Mouse (Mus musculus) hindbrain, embryonic 12.5 days (tissue): ENCODE measurements at regions not wholly inside any gene's neighbourhood (a gene's known extent, or its start where the extent isn't known, plus 50 kb on each side); places are given as distances from the start of the nearest gene placed in this dataset.
A peak's percentile ranks its signal among the peaks of the same experiment; 100 is the strongest.

Experiments
- ATAC-seq: fragments of 200-750 bp; cut with Nextera tagmentation; 2 replicates; pipeline ENCODE4 v1.8.0; 2017; ENCODE audit warnings: moderate TSS enrichment; ENCODE audit not compliant: low FRiP score
- H3K27ac ChIP-seq: fragments of 300-500 bp; sonication (generic); 2 replicates; pipeline ENCODE4 v1.5.1; 2016; ENCODE audit warnings: mild to moderate bottlenecking
- H3K27me3 ChIP-seq: fragments of 300-500 bp; sonication (generic); 2 replicates; pipeline ENCODE4 v1.6.1; 2016; ENCODE audit warnings: mild to moderate bottlenecking
- H3K36me3 ChIP-seq: fragments of 300-500 bp; sonication (generic); 2 replicates; pipeline ENCODE4 v1.6.1; 2016; ENCODE audit warnings: mild to moderate bottlenecking
- H3K4me1 ChIP-seq: fragments of 300-500 bp; sonication (generic); 2 replicates; pipeline ENCODE4 v1.6.1; 2016
- H3K4me2 ChIP-seq: fragments of 300-500 bp; sonication (generic); replicated peaks from 2 replicates; pipeline ENCODE4 v1.6.1; 2016; ENCODE audit warnings: mild to moderate bottlenecking
- H3K4me3 ChIP-seq: fragments of 300-500 bp; sonication (generic); 2 replicates; pipeline ENCODE4 v1.5.1; 2016; ENCODE audit warnings: mild to moderate bottlenecking
- H3K9ac ChIP-seq: fragments of 300-500 bp; sonication (generic); 2 replicates; pipeline ENCODE4 v1.6.1; 2016; ENCODE audit warnings: mild to moderate bottlenecking, moderate library complexity
- H3K9me3 ChIP-seq: fragments of 300-500 bp; sonication (generic); replicated peaks from 2 replicates; pipeline ENCODE4 v1.6.1; 2016; ENCODE audit warnings: mild to moderate bottlenecking
- WGBS: fragments of 180-500 bp; shearing (Covaris S2); methylation state at CpG from one replicate; pipeline ENCODE4 v1.1.7; 2016; 5-methylcytosine and 5-hydroxymethylcytosine counted together

GRCm38 (mm10) chr13:115911524-115912459, 397.7 kb downstream of the Isl1 start:
- WGBS = 64% methylated on average over 6 of the region's 6 CpGs
- H3K36me3 ChIP-seq = no peaks in the 10 kb centered on the region
- H3K27ac ChIP-seq = no peak overlapping the region
- no peak overlapping the region for H3K9ac ChIP-seq
- no peaks in the 10 kb centered on the region for H3K27me3 ChIP-seq
- H3K4me3 ChIP-seq = no peak overlapping the region
- H3K4me2 ChIP-seq = no peak overlapping the region
- H3K4me1 ChIP-seq = no peaks in the 10 kb centered on the region
- no peak for ATAC-seq
- no peaks in the 10 kb centered on the region for H3K9me3 ChIP-seq

DNA sequence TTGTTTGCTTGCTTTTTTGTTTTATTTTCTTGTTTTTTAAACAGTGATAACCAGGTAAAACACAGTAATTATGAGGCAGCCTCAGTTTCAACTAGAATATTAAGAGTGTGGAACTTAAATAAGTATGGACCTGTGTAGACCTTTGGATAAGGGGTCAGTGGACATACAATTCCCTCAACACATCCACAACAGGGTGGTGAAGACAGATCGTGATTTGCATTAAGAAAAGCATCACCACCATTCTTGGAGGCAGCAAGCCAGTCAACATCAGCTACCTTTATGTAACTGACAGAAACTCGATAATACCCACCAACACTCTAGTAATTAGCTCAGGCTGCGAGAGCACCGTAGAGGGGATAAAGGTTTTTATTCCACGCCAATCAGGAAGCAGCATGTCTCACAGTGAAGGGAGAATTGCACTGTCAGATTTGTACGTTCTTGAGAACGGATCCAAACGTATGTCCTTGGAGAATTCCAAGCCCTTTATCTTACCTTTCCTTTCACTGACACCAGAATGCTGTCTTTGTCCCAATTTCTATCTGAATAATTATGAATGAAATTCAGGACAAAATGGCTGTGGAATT, 398.5 kb downstream of the Isl1 start:
- no peaks in the 10 kb centered on the region for H3K4me1 ChIP-seq
- H3K27me3 ChIP-seq = no peaks in the 10 kb centered on the region
- peak overlapping the region; percentile 8; the same call in 1 of the 2 replicates for H3K4me2 ChIP-seq
- ATAC-seq = peak; percentile 60; the same call in 1 of the 2 replicates
- H3K36me3 ChIP-seq = no peaks in the 10 kb centered on the region
- H3K9ac ChIP-seq = no peak overlapping the region
- no peak overlapping the region for H3K27ac ChIP-seq
- H3K4me3 ChIP-seq = no peak overlapping the region
- WGBS = 48% methylated on average over 8 of the region's 8 CpGs
- H3K9me3 ChIP-seq = no peaks in the 10 kb centered on the region

DNA sequence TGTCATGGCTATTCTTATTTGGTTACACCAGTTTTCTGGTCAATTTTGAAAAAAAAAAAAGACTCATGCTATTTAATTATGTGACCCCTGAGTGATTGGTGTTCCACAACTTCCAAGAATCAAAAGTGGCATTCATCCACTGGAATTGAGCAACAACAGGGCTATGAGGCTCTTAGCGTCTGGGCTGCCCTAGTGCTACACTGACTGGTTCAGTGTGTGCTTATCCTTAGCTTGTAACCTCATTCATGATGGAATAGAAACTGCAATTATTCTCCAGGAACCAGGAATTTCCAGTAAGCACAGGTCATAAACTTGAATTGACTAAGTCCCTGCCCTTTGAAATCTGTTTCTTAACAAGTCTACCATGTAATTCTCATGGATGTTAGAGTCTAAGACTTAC, 428.9 kb downstream of the Isl1 start:
- Histone ChIP-seq H3K4me1 (no peaks in the 10 kb centered on the region), H3K36me3 (no peaks in the 10 kb centered on the region), H3K4me2 (no peak overlapping the region), H3K9me3 (no peaks in the 10 kb centered on the region), H3K9ac (no peak overlapping the region), H3K27ac (no peak overlapping the region), H3K27me3 (no peaks in the 10 kb centered on the region), H3K4me3 (no peak overlapping the region)
- 86% methylated on average over 1 of the region's 1 CpGs for WGBS
- no peak for ATAC-seq

- 47% methylated on average over 3 of the region's 3 CpGs for WGBS
- no peaks in the 10 kb centered on the region for H3K9me3 ChIP-seq
- H3K4me1 ChIP-seq = no peaks in the 10 kb centered on the region
- no peak for ATAC-seq
- H3K4me2 ChIP-seq = no peak overlapping the region
- no peaks in the 10 kb centered on the region for H3K27me3 ChIP-seq
- no peaks in the 10 kb centered on the region for H3K36me3 ChIP-seq
- H3K9ac ChIP-seq = no peak overlapping the region
- H3K27ac ChIP-seq = no peak overlapping the region
- no peak overlapping the region for H3K4me3 ChIP-seq
Measured at GRCm38 (mm10) chr13:115860480-115860879, 449.0 kb downstream of the Isl1 start.

- H3K9me3 ChIP-seq = no peaks in the 10 kb centered on the region
- WGBS = 68% methylated on average over 4 of the region's 4 CpGs
- ATAC-seq = no peak
Measured at GRCm38 (mm10) chr13:115856632-115857031, 452.9 kb downstream of the Isl1 start.

GRCm38 (mm10) chr13:115852689-115853356, 456.7 kb downstream of the Isl1 start:
- H3K27me3 ChIP-seq = no peaks in the 10 kb centered on the region
- WGBS = 64% methylated on average over 3 of the region's 3 CpGs
- no peaks in the 10 kb centered on the region for H3K4me1 ChIP-seq
- H3K9ac ChIP-seq = no peak overlapping the region
- H3K9me3 ChIP-seq = no peaks in the 10 kb centered on the region
- H3K4me3 ChIP-seq = no peak overlapping the region
- H3K36me3 ChIP-seq = no peaks in the 10 kb centered on the region
- no peak overlapping the region for H3K27ac ChIP-seq
- no peak overlapping the region for H3K4me2 ChIP-seq
- ATAC-seq = no peak

More at GRCm38 (mm10) chr13:115856632-115857031, 452.9 kb downstream of the Isl1 start:
- Histone ChIP-seq H3K4me1 (no peaks in the 10 kb centered on the region), H3K36me3 (no peaks in the 10 kb centered on the region), H3K4me2 (no peak overlapping the region), H3K9ac (no peak overlapping the region), H3K27ac (no peak overlapping the region), H3K27me3 (no peaks in the 10 kb centered on the region), H3K4me3 (no peak overlapping the region)

DNA sequence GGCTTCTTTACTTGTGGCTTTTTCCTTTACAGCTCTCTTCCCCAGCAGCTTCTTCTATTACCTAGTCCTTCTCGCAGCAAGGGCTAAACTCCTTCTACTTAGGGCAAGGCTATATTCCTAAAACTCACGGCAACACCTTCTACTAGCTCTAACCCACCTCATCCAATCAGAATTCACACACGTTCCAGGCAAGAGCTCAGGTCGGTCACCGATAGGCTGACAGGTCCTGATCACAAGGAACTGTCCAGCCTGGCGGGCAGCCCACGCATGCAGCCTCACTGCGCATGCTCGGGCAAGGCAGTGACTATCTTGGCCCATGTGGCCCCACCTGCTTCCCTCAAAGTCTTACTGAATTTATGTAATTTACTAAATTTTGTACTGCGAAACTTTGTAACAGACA, 466.4 kb downstream of the Isl1 start:
- 61% methylated on average over 10 of the region's 10 CpGs for WGBS
- ATAC-seq = no peak
- Histone ChIP-seq H3K9me3 (no peaks in the 10 kb centered on the region), H3K27me3 (no peaks in the 10 kb centered on the region), H3K27ac (no peak overlapping the region), H3K36me3 (no peaks in the 10 kb centered on the region), H3K4me3 (no peak overlapping the region), H3K4me2 (no peak overlapping the region), H3K4me1 (no peaks in the 10 kb centered on the region), H3K9ac (no peak overlapping the region)

GRCm38 (mm10) chr13:115836203-115836768, 473.2 kb downstream of the Isl1 start:
- H3K36me3 ChIP-seq = no peaks in the 10 kb centered on the region
- no peak overlapping the region for H3K4me3 ChIP-seq
- no peak overlapping the region for H3K9ac ChIP-seq
- no peak overlapping the region for H3K27ac ChIP-seq
- no peaks in the 10 kb centered on the region for H3K4me1 ChIP-seq
- ATAC-seq = no peak
- H3K9me3 ChIP-seq = no peaks in the 10 kb centered on the region
- 76% methylated on average over 6 of the region's 6 CpGs for WGBS
- H3K27me3 ChIP-seq = no peaks in the 10 kb centered on the region
- H3K4me2 ChIP-seq = no peak overlapping the region

DNA sequence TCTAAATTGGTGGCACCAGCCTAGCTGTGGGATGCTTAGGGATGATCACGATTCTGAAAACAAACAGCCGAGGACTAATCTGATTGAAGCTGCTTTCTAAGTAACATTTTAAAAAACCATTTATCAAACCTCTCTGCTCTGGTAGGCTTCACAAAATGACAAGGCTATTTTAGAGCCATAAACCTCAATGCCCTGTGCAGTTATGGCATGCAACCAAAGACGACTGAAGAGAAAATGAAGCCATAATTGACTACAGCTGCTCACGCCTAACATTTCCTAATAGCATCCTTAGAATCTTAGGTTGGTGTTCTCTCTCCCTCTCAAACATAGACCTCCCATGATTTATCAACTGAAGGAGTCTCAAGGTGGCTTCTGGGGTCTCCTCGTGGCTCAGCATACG, 484.3 kb downstream of the Isl1 start:
- H3K27me3 ChIP-seq = no peaks in the 10 kb centered on the region

GRCm38 (mm10) chr13:115822527-115822926, 487.0 kb downstream of the Isl1 start:
- H3K4me2 ChIP-seq = no peak overlapping the region
- no peak for ATAC-seq
- H3K36me3 ChIP-seq = no peaks in the 10 kb centered on the region
- WGBS = 69% methylated on average over 1 of the region's 1 CpGs
- H3K27me3 ChIP-seq = no peaks in the 10 kb centered on the region
- no peaks in the 10 kb centered on the region for H3K4me1 ChIP-seq
- no peak overlapping the region for H3K4me3 ChIP-seq
- H3K9me3 ChIP-seq = no peaks in the 10 kb centered on the region
- H3K27ac ChIP-seq = no peak overlapping the region
- H3K9ac ChIP-seq = no peak overlapping the region

More for the DNA sequence above, 484.3 kb downstream of the Isl1 start:
- Histone ChIP-seq H3K4me2 (no peak overlapping the region), H3K9ac (no peak overlapping the region), H3K4me1 (no peaks in the 10 kb centered on the region), H3K4me3 (no peak overlapping the region), H3K27ac (no peak overlapping the region), H3K36me3 (no peaks in the 10 kb centered on the region), H3K9me3 (no peaks in the 10 kb centered on the region)
- WGBS = 81% methylated on average over 6 of the region's 6 CpGs
- ATAC-seq = no peak

GRCm38 (mm10) chr13:115814211-115814610, 495.3 kb downstream of the Isl1 start:
- no peak overlapping the region for H3K4me2 ChIP-seq
- ATAC-seq = no peak
- no peaks in the 10 kb centered on the region for H3K4me1 ChIP-seq
- no peak overlapping the region for H3K9ac ChIP-seq
- no peak overlapping the region for H3K4me3 ChIP-seq
- no peaks in the 10 kb centered on the region for H3K36me3 ChIP-seq
- no peaks in the 10 kb centered on the region for H3K9me3 ChIP-seq
- 90% methylated on average over 2 of the region's 2 CpGs for WGBS
- H3K27me3 ChIP-seq = no peaks in the 10 kb centered on the region
- no peak overlapping the region for H3K27ac ChIP-seq

GRCm38 (mm10) chr13:115799294-115799693, 510.2 kb downstream of the Isl1 start:
- no peaks in the 10 kb centered on the region for H3K36me3 ChIP-seq
- H3K27ac ChIP-seq = no peak overlapping the region
- H3K4me1 ChIP-seq = no peaks in the 10 kb centered on the region
- no peak for ATAC-seq
- WGBS = 86% methylated on average over 2 of the region's 2 CpGs
- H3K27me3 ChIP-seq = no peaks in the 10 kb centered on the region
- no peak overlapping the region for H3K9ac ChIP-seq
- H3K9me3 ChIP-seq = no peaks in the 10 kb centered on the region
- H3K4me3 ChIP-seq = no peak overlapping the region
- H3K4me2 ChIP-seq = no peak overlapping the region
